Mouse (Mus musculus) MEL (cell line): ENCODE measurements around the gene Dusp5. TPM values are rescaled to one million over a fixed set of nuclear protein-coding genes. Genes with fewer than 3 reads are reported as not detected.

Experiments used
- DNase-seq: peaks from one replicate; pipeline ENCODE4 v3.0.0; 2011; ENCODE audit warnings: low read depth, low spot score
- H3K27ac ChIP-seq: 2 replicates; pipeline ENCODE4 v1.5.1; 2012; ENCODE audit warnings: low read depth, mild to moderate bottlenecking, control low read depth, low read length, moderate library complexity; ENCODE audit not compliant: control insufficient read depth
- H3K27me3 ChIP-seq, 2 experiments: fragments of 150-350 bp in 1 of 2; sonication (generic) in 1 of 2; 2 replicates each; pipeline ENCODE4 v1.6.1; 2012; ENCODE audit warnings: low read length in 2 of 2, mild to moderate bottlenecking in 2 of 2, improper control_type of control experiment in 1 of 2, moderate library complexity in 1 of 2; ENCODE audit not compliant: insufficient read depth in 2 of 2, control insufficient read depth in 1 of 2
- H3K36me3 ChIP-seq, 2 experiments: 2 replicates each; pipeline ENCODE4 v1.6.1; 2012 to 2014; ENCODE audit warnings: low read length in 2 of 2, improper control_type of control experiment in 1 of 2, inconsistent platforms in 1 of 2, mild to moderate bottlenecking in 1 of 2; ENCODE audit not compliant: insufficient read depth in 2 of 2, control insufficient read depth in 1 of 2
- H3K4me1 ChIP-seq, 2 experiments: fragments of 150-350 bp in 1 of 2; sonication (generic) in 1 of 2; 2 replicates each; pipeline ENCODE4 v1.6.1; 2012; ENCODE audit warnings: low read length in 2 of 2, improper control_type of control experiment in 1 of 2, mild to moderate bottlenecking in 1 of 2; ENCODE audit not compliant: insufficient read depth in 2 of 2, control insufficient read depth in 1 of 2
- H3K4me3 ChIP-seq, 2 experiments: fragments of 150-350 bp in 1 of 2; sonication (generic) in 1 of 2; 2 replicates each; pipeline ENCODE4 v1.5.1; 2012; ENCODE audit warnings: low read depth in 2 of 2, low read length in 2 of 2, mild to moderate bottlenecking in 2 of 2, moderate library complexity in 2 of 2, control low read depth in 1 of 2, improper control_type of control experiment in 1 of 2; ENCODE audit not compliant: control insufficient read depth in 1 of 2, insufficient read depth in 1 of 2
- H3K79me2 ChIP-seq: 2 replicates; pipeline ENCODE4 v1.6.1; 2012; ENCODE audit warnings: mild to moderate bottlenecking, low read length, moderate library complexity; ENCODE audit not compliant: control insufficient read depth, poor library complexity, insufficient read depth
- H3K9ac ChIP-seq: 2 replicates; pipeline ENCODE4 v1.6.1; 2012; ENCODE audit warnings: low read depth, mild to moderate bottlenecking, control low read depth, low read length, moderate library complexity; ENCODE audit not compliant: control insufficient read depth, poor library complexity, severe bottlenecking
- H3K9me3 ChIP-seq: fragments of 150-350 bp; sonication (generic); replicated peaks from 2 replicates; pipeline ENCODE4 v1.6.1; 2012; ENCODE audit warnings: mild to moderate bottlenecking, low read length, improper control_type of control experiment, moderate library complexity; ENCODE audit not compliant: insufficient read depth
- CTCF ChIP-seq, 3 experiments: IDR thresholded peaks in 2 of 3; conservative IDR thresholded peaks in 1 of 3; 2 replicates each; pipeline ENCODE4 v1.5.1; 2011 to 2012; ENCODE audit warnings: low read length in 3 of 3, low read depth in 2 of 3, mild to moderate bottlenecking in 2 of 3, improper control_type of control experiment in 1 of 3, inconsistent platforms in 1 of 3, mixed read lengths in 1 of 3, moderate library complexity in 1 of 3; ENCODE audit not compliant: control insufficient read depth in 1 of 3, insufficient read depth in 1 of 3, poor library complexity in 1 of 3, severe bottlenecking in 1 of 3
- GABPA ChIP-seq: IDR thresholded peaks from 2 replicates; pipeline ENCODE4 v1.6.1; 2012; ENCODE audit warnings: low read depth, mild to moderate bottlenecking, inconsistent platforms, low read length, improper control_type of control experiment, moderate library complexity
- HCFC1 ChIP-seq: IDR thresholded peaks from 2 replicates; pipeline ENCODE4 v1.6.1; 2012; ENCODE audit warnings: low read depth, mild to moderate bottlenecking, inconsistent platforms, low read length, improper control_type of control experiment, moderate library complexity
- KAT2A ChIP-seq: conservative IDR thresholded peaks from 2 replicates; pipeline ENCODE4 v1.6.1; 2012; ENCODE audit warnings: low read depth, low read length, improper control_type of control experiment, inconsistent platforms
- MEF2A ChIP-seq: IDR thresholded peaks from 2 replicates; pipeline ENCODE4 v1.6.1; 2014; ENCODE audit warnings: low read depth, mild to moderate bottlenecking, inconsistent platforms, low read length, improper control_type of control experiment; ENCODE audit not compliant: poor library complexity, insufficient replicate concordance, severe bottlenecking; ENCODE audit errors: extremely low read depth
- MYB ChIP-seq: IDR thresholded peaks from 2 replicates; pipeline ENCODE4 v1.6.1; 2011; ENCODE audit warnings: mild to moderate bottlenecking, low read depth, low read length, improper control_type of control experiment
- POLR2AphosphoS2 ChIP-seq: IDR thresholded peaks from 2 replicates; pipeline ENCODE4 v1.6.1; 2011; ENCODE audit warnings: low read length, improper control_type of control experiment
- RCOR1 ChIP-seq: IDR thresholded peaks from 2 replicates; pipeline ENCODE4 v1.6.1; 2012; ENCODE audit warnings: low read depth, mild to moderate bottlenecking, inconsistent platforms, low read length, improper control_type of control experiment
- TBP ChIP-seq: IDR thresholded peaks from 2 replicates; pipeline ENCODE4 v1.8.0; 2011; ENCODE audit warnings: low read depth, low read length, improper control_type of control experiment
- USF1 ChIP-seq: IDR thresholded peaks from 2 replicates; pipeline ENCODE4 v1.6.1; 2014; ENCODE audit warnings: low read depth, mild to moderate bottlenecking, inconsistent platforms, low read length, improper control_type of control experiment, moderate library complexity
- ZKSCAN1 ChIP-seq: IDR thresholded peaks from 2 replicates; pipeline ENCODE4 v1.6.1; 2012; ENCODE audit warnings: low read depth, mild to moderate bottlenecking, inconsistent platforms, low read length, improper control_type of control experiment, moderate library complexity
- ZMIZ1 ChIP-seq: IDR thresholded peaks from 2 replicates; pipeline ENCODE4 v1.6.1; 2012; ENCODE audit warnings: low read depth, mild to moderate bottlenecking, inconsistent platforms, low read length, improper control_type of control experiment, moderate library complexity
- polyA plus RNA-seq, 2 experiments: library from polyadenylated mRNA; stranded (reverse) in 1 of 2; unstranded in 1 of 2; fragments of >175 nt in 1 of 2; fragments of >200 nt in 1 of 2; gene quantifications; 2 replicates each; pipeline versions ENCODE4 v1.2.1 to v1.2.4; 2012; ENCODE audit warnings: low replicate concordance in 2 of 2, low read depth in 1 of 2; ENCODE audit not compliant: insufficient read length in 2 of 2, insufficient read depth in 1 of 2, missing spikeins in 1 of 2
- total RNA-seq: library from RNA; depleted of rRNA; stranded (reverse); fragments of 300-350 nt; gene quantifications from 2 replicates; pipeline ENCODE4 v1.2.3, GENCODE M21; 2012

Dusp5 gene
- total and polyA plus RNA-seq, 3 experiments, result 7.6 to 13.8 TPM; not detected in 1

DNA sequence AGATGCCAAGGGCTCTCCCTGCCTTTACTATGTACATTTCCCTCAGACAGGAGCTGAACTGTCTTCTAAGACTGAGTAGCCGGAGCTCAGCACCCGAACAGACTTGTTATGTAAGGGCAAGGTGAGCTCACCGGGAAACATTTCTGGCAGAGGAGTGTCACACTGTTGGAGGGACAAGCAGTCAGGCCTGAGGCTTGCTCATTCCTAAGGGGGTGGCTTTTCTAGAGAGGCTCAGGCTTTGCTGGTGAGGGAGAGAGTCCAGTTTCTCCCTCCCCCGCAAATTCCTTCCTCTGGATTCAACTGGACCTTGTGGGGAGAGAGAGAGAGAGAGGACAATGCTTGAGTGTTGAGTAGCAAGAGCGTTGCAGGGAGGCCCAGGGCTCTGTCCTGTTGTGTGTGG is 46.4 kb upstream of the Dusp5 start:
- no peak overlapping the region for H3K4me3 ChIP-seq
- no peak for TF ChIP-seq MEF2A
- H3K36me3 ChIP-seq, result no peaks in the 10 kb centered on the region
- no peak overlapping the region for H3K9ac ChIP-seq
- no peak overlapping the region for H3K27ac ChIP-seq
- no peaks in the 10 kb centered on the region for H3K9me3 ChIP-seq
- peaks cover 8 to 18% of the 10 kb centered on the region in 2 experiments for H3K27me3 ChIP-seq
- no peaks in the 10 kb centered on the region for H3K79me2 ChIP-seq
- DNase-seq, result no peak
- H3K4me1 ChIP-seq, result no peaks in the 10 kb centered on the region

DNA sequence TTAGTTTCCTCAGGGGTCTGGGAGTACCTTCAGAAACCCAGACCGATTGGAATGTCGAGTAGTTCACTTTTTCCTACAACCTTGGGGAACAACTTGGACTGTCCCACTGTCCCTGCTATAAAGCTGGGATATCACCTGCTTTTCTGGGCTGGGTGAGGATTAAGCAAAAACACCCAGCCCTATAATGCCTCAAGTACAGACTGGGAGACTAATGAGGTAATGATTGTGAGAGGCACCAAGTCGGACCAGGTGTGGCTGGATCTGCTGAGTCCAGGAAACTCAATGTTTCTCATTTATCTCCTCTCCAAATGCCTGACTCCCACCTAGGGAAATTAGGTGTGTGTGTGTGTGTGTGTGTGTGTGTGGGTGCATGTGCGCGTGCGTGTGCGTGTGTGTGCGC is 44.9 kb upstream of the Dusp5 start:
- Histone ChIP-seq H3K36me3 (no peaks in the 10 kb centered on the region), H3K9me3 (no peaks in the 10 kb centered on the region)

DNA sequence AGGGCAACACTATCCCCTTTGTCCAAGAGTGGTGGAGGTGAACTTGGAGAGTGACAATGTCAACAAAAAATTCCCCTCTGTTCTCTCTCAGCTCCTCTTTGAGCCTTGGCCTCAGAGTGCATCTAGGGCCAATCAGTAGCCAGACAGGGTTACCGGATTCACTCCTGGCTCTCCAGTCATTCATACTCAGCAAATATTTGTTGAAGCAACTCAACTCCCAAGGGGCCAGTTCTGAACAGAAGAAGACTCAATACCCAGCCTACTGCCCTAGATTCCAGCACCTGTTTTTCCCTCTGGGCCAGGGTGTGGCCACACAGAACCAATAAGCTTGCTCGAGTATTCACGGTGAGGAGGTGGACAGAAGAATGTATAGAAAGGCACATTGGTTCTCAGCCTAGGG is 44.0 kb upstream of the Dusp5 start:
- Histone ChIP-seq H3K9ac (no peak overlapping the region), H3K27ac (no peak overlapping the region), H3K4me1 (no peaks in the 10 kb centered on the region), H3K79me2 (no peaks in the 10 kb centered on the region), H3K27me3 (peaks cover 11 to 17% of the 10 kb centered on the region in 2 experiments), H3K9me3 (no peaks in the 10 kb centered on the region), H3K4me3 (no peak overlapping the region), H3K36me3 (no peaks in the 10 kb centered on the region)
- TF ChIP-seq MYB, result no peak
- TF ChIP-seq USF1, result no peak
- no peak for TF ChIP-seq GABPA
- TF ChIP-seq MEF2A, result no peak
- no peak for TF ChIP-seq CTCF (IDR thresholded peaks at IDR 0.05 in 2 of 3, conservative IDR thresholded peaks at IDR 0.05 in 1 of 3; ENCODE audit: control insufficient read depth in 1 of 3, insufficient read depth in 1 of 3, low read depth in 2 of 3, low read length in 3 of 3, poor library complexity in 1 of 3, severe bottlenecking in 1 of 3)
- TF ChIP-seq ZKSCAN1, result no peak
- TF ChIP-seq TBP, result no peak
- no peak for TF ChIP-seq HCFC1
- DNase-seq, result no peak

More for the DNA sequence above, 44.9 kb upstream of the Dusp5 start:
- no peak overlapping the region for H3K9ac ChIP-seq
- peaks cover 11 to 18% of the 10 kb centered on the region in 2 experiments for H3K27me3 ChIP-seq
- no peaks in the 10 kb centered on the region for H3K4me1 ChIP-seq
- H3K27ac ChIP-seq, result no peak overlapping the region
- DNase-seq, result no peak
- TF ChIP-seq TBP, result no peak
- no peaks in the 10 kb centered on the region for H3K79me2 ChIP-seq
- H3K4me3 ChIP-seq, result no peak overlapping the region

DNA sequence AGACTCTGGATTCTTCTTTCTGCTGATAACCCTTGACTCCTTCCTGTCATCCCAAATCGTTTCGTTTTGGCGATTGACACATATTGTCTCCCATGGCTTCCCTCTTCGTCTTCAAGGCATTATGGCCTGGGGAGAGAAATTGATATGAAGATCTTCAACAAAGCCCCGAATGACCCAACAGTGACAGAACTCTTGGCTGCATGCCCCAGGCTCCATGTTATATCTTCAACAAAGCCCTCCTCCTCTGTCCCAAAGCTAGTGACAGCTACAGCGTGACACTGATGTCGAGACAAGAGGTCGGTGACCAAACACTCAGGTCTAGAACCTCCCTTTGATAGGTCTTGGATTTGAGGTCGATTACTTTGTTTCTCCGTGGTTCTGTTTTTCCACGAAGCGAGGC is 39.7 kb upstream of the Dusp5 start:
- H3K27me3 ChIP-seq, result peaks cover 0 to 3% of the 10 kb centered on the region in 2 experiments; a peak in 3 of 4 replicates
- H3K27ac ChIP-seq, result no peak overlapping the region
- H3K36me3 ChIP-seq, result no peaks in the 10 kb centered on the region
- no peak overlapping the region for H3K9ac ChIP-seq
- H3K4me3 ChIP-seq, result no peak overlapping the region
- TF ChIP-seq POLR2AphosphoS2 (no peak), RCOR1 (no peak), KAT2A (no peak), ZMIZ1 (no peak)
- no peaks in the 10 kb centered on the region for H3K79me2 ChIP-seq
- DNase-seq, result no peak
- no peaks in the 10 kb centered on the region for H3K9me3 ChIP-seq
- no peaks in the 10 kb centered on the region for H3K4me1 ChIP-seq
